Mouse (Mus musculus) ovary, postnatal 10 days (tissue): ENCODE measurements around the gene Micall1.

ENCODE experiments used
- DNase-seq: peaks from one replicate; pipeline ENCODE4 v3.0.0; 2022; ENCODE audit warnings: low spot score

Micall1 gene

GRCm38 (mm10) chr15:79108421-79109320, at the start of gene Micall1:
Gene Micall1, plus strand, starts transcription at chr15:79108898.
- no peak for DNase-seq

- no peak for DNase-seq
Observed at GRCm38 (mm10) chr15:79060887-79061565, 47.7 kb upstream of the Micall1 start.

GRCm38 (mm10) chr15:79062376-79063159, 46.1 kb upstream of the Micall1 start, which contains the start of gene Ankrd54:
Gene Ankrd54, minus strand, starts transcription at chr15:79062893.
- DNase-seq, result peak; percentile 86

GRCm38 (mm10) chr15:79063160-79063740, 45.4 kb upstream of the Micall1 start:
- no peak for DNase-seq

- DNase-seq, result no peak
Observed at GRCm38 (mm10) chr15:79065086-79065770, 43.5 kb upstream of the Micall1 start.

- DNase-seq, result no peak
Observed at GRCm38 (mm10) chr15:79066276-79066675, 42.4 kb upstream of the Micall1 start.

GRCm38 (mm10) chr15:79067631-79068030, 41.1 kb upstream of the Micall1 start:
- no peak for DNase-seq

- DNase-seq, result no peak
Observed at GRCm38 (mm10) chr15:79068416-79068815, 40.3 kb upstream of the Micall1 start.

- DNase-seq, result no peak
Observed at GRCm38 (mm10) chr15:79071117-79072039, 37.3 kb upstream of the Micall1 start.

GRCm38 (mm10) chr15:79073752-79074151, 34.9 kb upstream of the Micall1 start:
- no peak for DNase-seq

- DNase-seq, result no peak
Observed at GRCm38 (mm10) chr15:79074446-79074845, 34.3 kb upstream of the Micall1 start.

GRCm38 (mm10) chr15:79074913-79075532, 33.7 kb upstream of the Micall1 start, which contains the start of gene Eif3l:
Gene Eif3l, plus strand, starts transcription at chr15:79075179.
- DNase-seq, result peak; percentile 76

- no peak for DNase-seq
Observed at GRCm38 (mm10) chr15:79075658-79076365, 32.9 kb upstream of the Micall1 start.

- no peak for DNase-seq
Observed at GRCm38 (mm10) chr15:79079567-79079966, 29.1 kb upstream of the Micall1 start.

- DNase-seq, result no peak
Observed at GRCm38 (mm10) chr15:79092284-79092683, 16.4 kb upstream of the Micall1 start.

- DNase-seq, result no peak
Observed at GRCm38 (mm10) chr15:79093083-79093839, 15.4 kb upstream of the Micall1 start.

GRCm38 (mm10) chr15:79095483-79095882, 13.2 kb upstream of the Micall1 start:
- DNase-seq, result no peak

- no peak for DNase-seq
Observed at GRCm38 (mm10) chr15:79096556-79096955, 12.1 kb upstream of the Micall1 start.
